Mouse (Mus musculus) CH12F3 (cell line): ENCODE measurements at regions not wholly inside any gene's neighbourhood (a gene's known extent, or its start where the extent isn't known, plus 50 kb on each side); places are given as distances from the start of the nearest gene placed in this dataset.

Experiments
- in situ Hi-C: fragments of 300-500 bp; cut with MboI; formaldehyde crosslinking; loops from 2 replicates; pipeline ENCODE4 v1.14.3; 2020; ENCODE audit warnings: low sequenced_read_pairs

DNA sequence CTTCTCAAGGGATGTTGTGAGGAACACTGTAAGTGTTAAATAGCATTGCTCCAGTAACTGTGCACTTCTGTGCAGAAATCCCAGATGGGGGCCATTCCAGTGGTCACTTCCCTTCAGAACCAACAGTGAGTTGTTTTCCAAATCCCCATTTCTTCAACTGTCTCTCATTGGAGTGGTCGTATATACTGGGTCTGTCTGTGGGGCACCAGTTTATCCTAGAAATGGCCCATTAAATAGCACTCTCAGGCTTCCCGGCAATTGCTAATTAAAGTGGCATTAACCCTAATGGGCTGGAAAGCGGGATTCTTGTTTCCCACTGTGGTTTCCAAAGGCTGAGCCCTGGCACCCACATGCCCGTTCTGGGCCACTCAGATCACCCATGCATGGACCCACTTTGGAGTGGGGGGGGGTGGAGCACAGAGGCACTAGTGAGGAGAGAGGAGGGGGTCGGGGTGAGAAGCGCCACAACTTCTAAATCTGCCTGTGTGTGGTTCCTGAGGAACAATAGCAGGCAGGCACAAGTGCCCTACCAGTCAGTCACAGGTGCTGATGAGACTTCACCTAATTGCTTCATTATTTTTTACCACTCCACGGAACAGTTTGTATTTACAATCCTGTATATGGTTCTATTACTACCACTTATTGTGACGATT, 78.1 kb downstream of the Fam204a start:
- in situ Hi-C loops: loop anchor here (25.0 kb wide), 1 partner anchor 711 kb away; no protein-coding TSS in a partner anchor

DNA sequence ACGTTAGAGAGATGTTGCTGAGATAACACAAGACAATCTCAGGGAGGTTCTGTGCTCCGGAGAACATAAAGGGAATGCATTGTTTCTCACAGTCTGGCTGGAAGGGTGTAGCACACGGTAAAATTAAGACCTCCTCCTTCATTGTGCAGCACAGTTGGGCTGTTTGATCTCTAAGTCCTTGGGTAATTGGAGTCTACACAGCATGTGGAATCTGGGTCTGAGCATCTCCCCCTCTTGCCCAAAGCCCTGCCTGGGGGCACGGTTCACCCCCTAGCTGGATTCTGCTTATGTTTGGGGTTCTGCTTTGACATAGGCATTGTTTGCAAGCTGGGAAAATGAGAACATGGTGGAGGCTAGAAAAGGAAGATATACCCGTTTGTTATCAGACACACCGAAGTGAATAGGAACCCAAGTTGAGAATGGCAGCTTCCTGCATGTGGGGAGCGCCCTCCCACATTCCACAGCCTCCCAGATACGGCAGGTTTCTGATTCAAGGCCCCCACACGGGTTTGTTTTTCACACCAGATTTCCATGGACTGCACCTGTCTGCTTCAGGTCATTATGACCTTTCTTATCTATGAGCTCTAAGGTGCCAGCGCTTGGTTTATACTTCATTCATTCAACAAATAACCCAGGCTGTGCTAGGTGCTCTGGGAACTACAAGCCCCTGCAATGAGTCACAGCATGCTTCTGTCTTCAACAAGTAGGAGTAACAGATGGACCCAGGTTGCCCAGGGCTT, 79.9 kb downstream of the Fam204a start:
- in situ Hi-C loops: loop anchor here (25.0 kb wide), 1 partner anchor 709 kb away; no protein-coding TSS in a partner anchor

- in situ Hi-C loops: loop anchor here (25.0 kb wide), 1 partner anchor 708 kb away; no protein-coding TSS in a partner anchor
These were observed 81.3 kb downstream of the Fam204a start for GRCm38 (mm10) chr19:60145242-60145641.

DNA sequence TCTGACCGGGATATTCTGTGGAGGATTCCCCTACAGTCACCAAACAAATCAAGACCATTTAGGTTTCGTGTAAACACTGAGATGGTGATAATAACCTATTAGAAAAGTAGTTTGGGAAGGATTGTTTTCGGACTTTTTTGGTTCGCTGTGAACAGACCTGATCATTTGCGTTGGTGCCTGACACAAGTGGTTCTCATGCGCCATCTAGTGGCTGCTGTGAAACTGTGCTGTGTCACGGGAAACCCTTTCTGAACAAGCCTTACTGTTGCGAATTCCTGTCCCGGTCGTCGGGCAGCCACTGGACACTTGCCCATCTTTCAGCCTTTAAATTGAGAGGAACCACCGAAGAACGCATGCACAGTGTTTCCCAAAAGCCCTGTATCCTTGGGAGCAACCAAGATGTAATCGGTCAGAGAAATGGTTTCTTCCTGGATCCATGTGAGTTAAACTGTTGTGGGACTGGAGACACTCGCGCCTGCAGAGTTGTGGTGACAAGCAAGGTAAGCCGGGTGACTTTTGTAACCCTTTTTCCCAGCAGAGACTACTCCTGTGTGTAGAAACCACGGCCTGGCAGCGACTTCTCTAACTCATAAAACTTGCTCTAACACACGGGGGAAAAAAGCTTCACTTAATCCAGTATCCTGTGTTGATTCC, 82.0 kb downstream of the Fam204a start:
- in situ Hi-C loops: loop anchor here (25.0 kb wide), 1 partner anchor 707 kb away; no protein-coding TSS in a partner anchor

DNA sequence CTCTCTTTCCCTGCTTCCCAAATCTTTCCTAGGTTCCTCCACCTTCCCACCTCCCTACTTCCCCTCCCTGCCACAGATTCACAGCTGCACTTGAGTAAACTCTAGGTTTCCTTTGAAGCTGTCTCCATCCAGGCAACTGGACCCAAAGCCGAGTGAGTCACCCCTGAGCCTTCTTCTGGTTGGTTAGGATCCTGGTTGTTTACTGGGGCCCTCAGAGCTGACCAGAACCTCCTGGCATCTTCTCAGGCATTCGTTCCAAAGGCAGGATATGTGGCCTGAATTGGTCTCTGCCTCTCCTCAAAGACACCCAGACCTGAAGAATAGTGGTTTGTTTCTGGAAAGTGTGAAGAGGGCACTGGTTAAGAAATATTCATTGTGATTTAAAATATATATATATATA, 87.6 kb downstream of the Fam204a start:
- in situ Hi-C loops: loop anchor here (25.0 kb wide), 1 partner anchor 702 kb away; no protein-coding TSS in a partner anchor

GRCm38 (mm10) chr19:60136491-60136890, 90.0 kb downstream of the Fam204a start:
- in situ Hi-C loops: loop anchor here (25.0 kb wide), 1 partner anchor 699 kb away; no protein-coding TSS in a partner anchor

DNA sequence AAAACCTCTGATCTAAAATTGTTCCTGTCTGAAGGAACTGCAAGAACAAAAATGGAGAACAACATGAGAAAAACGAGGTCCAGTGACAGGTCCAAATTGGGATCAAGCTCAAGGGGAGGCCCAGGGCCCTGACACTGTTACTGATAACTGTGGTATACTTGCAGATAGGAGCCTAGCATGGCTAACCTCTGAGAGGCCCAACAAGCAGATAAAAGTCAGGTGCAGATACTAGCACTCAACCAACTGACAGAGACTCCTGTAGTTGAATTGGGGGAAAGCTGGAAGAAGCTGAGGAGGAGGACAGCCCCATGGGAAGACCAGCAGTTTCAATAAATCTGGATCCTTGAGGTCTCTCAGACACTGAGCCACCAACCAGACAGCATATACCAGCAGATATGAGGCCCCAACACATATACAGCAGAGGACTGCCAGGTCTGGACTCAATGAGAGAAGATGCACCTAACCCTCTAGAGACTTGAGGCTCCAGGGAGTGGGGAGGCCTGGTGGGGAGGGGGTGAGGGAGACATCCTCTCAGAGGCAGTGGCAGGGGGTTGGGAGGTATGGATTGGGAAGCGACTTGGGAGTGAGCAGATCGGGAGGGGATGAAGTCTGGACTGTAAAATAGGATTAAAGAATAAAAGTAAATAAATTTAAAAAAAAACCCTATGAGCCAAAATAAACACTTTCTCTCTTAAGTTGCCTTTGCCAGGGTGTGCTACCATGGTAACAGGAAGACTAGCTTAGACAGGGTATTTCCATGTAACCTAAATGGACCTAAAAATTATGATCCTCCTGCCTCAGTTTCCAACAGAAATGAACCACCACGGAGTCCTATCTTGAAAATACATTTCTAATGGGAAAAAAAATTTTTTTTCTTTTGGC, 91.8 kb downstream of the Fam204a start:
- in situ Hi-C loops: loop anchor here (25.0 kb wide), 1 partner anchor 697 kb away; no protein-coding TSS in a partner anchor

DNA sequence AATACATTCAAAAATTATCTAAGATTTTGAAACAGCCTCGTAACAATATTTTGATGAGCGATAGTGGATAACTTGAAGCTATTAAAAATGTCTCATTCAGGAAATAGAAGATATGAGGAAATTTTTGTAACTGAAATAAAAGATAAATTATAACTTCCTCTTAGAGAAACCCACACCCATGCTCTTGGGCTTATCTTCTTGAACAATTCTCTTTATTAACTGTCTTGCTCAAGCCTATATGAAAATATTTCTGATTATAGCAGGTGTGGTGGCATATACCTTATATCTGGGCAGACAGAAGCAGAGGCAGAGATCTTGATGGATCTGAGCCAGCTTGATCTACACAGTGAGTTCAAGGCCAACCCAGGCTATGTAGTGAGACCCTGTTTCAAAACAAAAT, 96.9 kb downstream of the Fam204a start:
- in situ Hi-C loops: loop anchor here (25.0 kb wide), 1 partner anchor 692 kb away; no protein-coding TSS in a partner anchor

DNA sequence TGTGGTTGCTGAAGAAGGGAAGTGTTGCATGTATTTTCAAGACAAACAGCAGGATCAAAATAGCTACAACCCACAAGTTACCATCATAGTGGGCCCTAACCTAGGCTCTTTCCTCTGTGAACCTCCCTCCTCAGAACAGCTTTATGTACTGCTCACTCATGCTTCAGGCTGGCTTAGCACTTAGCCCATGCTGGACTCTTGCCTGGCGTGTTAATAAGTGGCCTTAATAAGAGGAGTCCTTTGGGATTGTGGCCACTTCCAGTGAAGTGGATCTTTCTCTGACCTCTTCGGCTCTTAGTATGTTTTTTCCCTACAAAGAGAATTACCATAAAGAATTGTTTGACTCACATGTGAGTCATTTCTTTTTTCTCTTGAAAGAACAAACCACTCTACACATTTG, 101.9 kb downstream of the Fam204a start:
- in situ Hi-C loops: loop anchor here (25.0 kb wide), 1 partner anchor 687 kb away; no protein-coding TSS in a partner anchor

DNA sequence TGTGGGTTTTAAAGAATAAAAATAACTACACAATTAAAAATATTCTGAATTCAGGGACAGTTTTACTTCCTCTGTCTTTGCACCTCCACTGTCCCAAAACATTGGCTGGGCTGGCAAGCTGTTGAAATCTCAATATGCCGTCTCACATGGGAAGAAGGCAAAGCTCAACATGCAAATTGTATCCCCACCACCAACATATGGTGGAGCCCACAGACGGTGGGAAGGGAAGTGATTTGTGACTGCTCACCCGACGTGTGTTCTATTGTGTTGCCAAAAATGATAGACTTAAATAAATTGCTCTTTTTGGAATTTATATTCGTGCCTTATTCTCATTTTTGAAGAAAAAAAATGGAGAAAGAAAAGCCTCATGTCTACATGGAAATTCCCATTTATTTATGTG, 105.6 kb downstream of the Fam204a start:
- in situ Hi-C loops: no loop called here

DNA sequence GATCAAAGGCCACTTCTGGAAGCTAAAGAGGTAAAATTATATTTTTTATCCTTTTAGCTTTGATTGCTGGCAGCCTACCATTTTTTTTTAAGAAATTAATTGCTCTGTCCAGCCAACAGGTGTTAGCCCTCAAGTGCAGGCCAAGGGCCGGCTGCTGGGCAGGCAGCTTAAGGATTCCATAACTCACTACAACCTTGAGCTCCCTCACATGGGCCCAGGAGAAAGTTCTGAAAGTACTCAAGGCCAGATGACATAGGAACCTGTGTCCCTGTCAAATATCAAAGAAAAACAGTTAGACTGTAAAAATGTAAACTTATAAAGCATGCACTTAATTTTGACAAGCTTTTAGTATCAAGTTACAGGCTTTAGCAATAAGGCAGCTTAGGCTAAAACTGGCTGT, 107.5 kb downstream of the Fam204a start:
- in situ Hi-C loops: no loop called here

DNA sequence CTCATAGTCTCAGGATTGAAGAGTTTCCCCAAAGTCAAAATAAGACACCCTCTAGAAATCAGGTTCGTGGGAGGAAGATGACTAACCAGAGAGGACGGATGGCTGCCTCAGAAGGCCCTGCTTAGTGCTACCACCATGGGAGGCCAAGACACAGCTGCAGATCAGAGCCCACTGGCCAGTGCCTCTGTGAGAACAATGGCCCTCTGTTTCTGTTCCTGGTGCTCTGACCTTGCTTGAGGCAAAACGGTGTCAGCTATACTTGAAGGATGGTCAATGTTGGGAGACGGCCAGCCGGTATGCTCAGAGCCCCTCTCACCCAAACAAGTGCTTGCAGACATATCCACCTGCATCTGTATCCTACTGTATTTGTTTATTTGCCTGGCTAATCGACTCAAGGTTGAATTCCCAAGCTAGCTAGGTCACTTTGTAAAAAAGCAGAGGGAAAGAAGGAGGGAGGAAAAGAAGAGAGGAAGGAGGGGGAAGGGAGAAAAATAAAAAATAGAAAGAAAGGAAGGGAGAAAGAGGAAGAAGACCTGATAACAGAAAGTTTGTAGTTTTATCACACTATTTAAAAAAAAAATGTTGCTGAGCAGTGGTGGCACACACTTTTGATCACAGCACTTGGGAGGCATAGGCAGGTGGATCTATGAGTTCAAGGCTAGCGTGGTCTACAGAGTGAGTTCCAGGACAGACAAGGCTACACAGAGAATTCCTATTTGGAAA, 112.7 kb downstream of the Fam204a start:
- in situ Hi-C loops: no loop called here

- in situ Hi-C loops: no loop called here
These were observed 116.2 kb downstream of the Fam204a start for GRCm38 (mm10) chr19:60110278-60110677.

DNA sequence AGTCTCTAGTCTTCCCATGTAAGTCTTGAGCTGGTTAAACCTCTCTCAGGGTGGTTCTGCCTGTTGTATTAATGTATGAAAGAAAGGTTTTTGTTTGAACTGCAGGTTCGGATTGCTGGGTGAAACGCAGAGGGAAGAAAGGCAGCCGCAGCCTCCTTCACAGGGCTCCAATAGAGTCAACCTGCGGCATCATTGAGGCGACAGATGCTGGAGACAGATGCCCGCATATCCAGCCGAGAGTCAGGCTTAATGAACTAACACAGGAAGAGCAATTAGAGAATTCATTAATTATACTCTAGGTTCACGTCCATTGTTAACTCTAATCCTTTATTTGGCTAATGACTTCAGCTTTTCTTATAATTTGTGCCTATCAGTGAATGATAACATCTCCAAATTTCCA, 117.0 kb downstream of the Fam204a start:
- in situ Hi-C loops: no loop called here

DNA sequence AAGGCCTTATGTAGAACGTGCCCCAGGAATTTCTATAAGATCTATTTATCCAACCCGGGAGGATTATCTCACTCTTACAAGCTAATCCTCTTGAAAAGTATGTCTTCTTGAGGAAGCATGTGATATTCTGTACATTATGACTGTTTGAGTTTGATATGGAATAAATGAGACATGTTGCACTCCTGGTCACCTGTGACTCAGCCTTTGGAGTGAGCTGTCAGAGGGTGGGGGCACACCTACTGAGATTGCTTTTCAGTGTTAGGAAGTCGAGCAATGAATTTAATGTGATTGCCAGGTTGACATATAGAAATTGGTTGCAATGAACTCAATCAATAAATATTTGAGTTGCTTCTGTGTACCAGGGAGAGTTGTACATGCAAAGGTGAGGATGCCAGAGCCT, 128.6 kb downstream of the Fam204a start:
- in situ Hi-C loops: no loop called here

DNA sequence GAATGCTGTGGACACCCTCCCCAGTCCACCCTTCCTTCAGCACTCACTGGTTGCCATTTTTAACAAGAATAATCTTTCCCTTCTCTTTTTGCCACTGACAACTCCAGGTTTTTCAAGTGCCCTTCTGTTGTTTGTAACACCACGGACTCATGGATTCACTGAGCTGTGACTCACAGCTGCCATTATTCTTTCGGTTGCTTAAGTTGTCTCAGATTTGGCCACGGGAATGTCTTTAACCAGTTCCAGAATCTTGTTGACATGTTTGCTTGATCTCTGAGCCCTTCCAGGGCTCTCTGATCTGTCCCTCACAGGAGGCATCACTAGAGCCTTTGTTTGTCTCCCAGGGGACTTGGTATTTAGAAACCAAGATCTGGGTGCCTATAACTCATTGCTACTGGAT, 131.5 kb upstream of the Rab11fip2 start:
- in situ Hi-C loops: no loop called here

DNA sequence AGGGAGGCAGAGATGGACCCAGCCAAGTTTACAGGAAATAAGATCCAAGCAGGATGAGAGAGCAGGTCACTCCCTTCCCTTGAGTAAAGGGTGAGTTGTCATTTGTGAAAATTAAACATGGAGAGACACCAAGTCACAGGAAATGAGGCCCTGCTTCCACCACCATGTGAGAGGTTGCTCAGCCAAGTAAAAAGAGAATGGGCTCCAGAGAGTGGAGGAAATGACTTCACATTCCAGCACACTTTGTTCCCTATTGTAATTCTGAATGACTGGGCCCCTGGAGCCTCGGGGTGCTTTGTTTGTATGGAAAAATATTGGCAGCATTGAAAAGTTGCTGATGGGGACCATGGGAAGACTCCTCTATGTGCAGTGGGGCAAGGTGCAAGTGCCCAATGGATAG, 129.9 kb upstream of the Rab11fip2 start:
- in situ Hi-C loops: no loop called here

DNA sequence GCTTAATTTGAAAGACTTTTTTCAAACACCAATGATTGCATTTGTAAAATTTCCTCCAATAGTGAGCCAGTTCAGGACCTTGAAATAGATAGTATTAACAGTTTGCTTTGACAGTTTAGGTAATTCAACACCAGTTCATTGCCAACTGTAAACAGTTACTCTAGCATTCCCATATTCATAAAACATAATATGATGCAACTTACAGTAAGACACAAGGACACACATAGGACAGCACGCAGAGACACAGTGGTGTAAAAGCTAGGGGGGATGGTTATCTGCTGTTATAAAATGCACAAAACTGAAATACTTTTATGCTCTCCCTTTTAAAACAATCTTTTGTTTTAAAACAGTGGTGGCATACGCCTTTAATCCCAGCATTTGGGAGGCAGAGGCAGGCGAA, 122.7 kb upstream of the Rab11fip2 start:
- in situ Hi-C loops: no loop called here

DNA sequence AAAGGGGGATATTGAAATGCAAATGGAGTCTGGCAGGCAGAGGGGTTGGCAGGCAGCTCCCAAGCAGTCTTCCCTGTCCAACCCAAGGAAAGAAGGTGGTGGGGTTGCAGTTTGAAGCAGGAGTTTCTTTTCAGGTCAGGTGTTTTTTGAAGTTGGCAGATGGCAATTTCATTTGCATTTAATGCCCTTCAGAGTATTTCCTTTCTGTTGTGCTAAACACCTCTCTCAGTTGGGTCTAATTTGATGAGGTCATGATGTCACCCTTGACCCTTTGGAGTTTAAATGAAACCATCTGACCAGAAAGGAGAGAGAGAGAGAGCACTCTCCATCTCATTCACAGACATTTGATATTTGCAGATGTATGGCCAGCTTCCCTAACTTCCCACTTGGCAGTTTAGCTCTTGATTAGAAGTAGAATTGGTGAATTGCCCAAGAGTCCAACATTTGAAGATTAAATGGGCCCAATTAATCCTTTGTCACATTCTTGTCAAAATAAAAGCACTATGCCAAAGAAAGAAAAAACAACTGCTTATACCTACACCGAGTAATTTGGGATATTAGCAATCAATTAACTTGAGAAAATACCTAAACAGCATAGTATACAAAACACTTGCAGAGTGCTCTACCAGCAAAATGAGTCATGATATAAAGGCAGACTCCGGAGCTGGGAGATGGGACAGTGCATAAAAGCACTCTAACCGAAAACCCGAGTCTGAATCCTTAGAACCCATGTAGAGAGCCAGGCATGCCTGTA, 111.8 kb upstream of the Rab11fip2 start:
- in situ Hi-C loops: no loop called here
